Mouse (Mus musculus) brain, embryonic 14.5 days (tissue): Measurements from ENCODE around the gene Uqcrq.

Experiments used
- CTCF ChIP-seq: fragments of 200-500 bp; IDR thresholded peaks from 2 replicates; pipeline ENCODE4 v1.5.1; 2012; ENCODE audit warnings: inconsistent platforms, mild to moderate bottlenecking, moderate library complexity, borderline replicate concordance; ENCODE audit not compliant: insufficient read depth, insufficient read length; ENCODE audit errors: extremely low read depth
- POLR2A ChIP-seq: fragments of 200-500 bp; IDR thresholded peaks from 2 replicates; pipeline ENCODE4 v1.6.1; 2012; ENCODE audit warnings: mild to moderate bottlenecking, inconsistent platforms, borderline replicate concordance; ENCODE audit not compliant: poor library complexity, insufficient read depth, insufficient read length, severe bottlenecking; ENCODE audit errors: extremely low read depth

GRCm38 (mm10) chr11:53436338-53436737 lies 5.7 kb upstream of the Uqcrq start:
- TF ChIP-seq POLR2A (no peak), CTCF (no peak)
